Mouse (Mus musculus): ENCODE data around the gene Krt33b.

DNA sequence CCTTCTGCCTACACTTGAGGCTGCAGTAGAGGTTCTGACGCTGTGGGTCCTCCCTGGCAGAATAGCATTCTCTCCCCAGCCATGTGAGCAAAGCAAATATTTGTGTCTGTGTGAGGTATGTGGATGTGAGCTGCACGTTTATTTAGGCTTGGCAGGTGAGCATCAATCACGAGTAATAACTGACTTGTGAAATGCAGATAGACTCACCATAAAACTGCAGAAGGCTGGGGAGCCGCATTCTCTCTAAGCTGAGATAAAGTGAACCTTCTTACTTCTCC, 35.3 kb downstream of the Krt33b start:
- TF ChIP-seq CTCF (conservative IDR thresholded peaks at IDR 0.05; ENCODE audit: low read length) (no peak), POU5F1 (IDR thresholded peaks at IDR 0.05; ENCODE audit: borderline replicate concordance, low read length) (no peak), NANOG (IDR thresholded peaks at IDR 0.05; ENCODE audit: borderline replicate concordance, low read length) (no peak)
